Mouse (Mus musculus): ENCODE measurements around the gene Bcl2l13. TPM values are rescaled to one million over a fixed set of nuclear protein-coding genes. Genes with fewer than 3 reads are reported as not detected.

The Bcl2l13 gene
- polyA plus RNA-seq, 1 experiment from 2014 or later: 27.6 TPM

- WGBS: 86% methylated on average over 2 of the region's 2 CpGs
- Histone ChIP-seq H3K36me3 (ENCODE audit: control insufficient read depth, insufficient read depth, low read length) (peaks cover 26% of the 10 kb centered on the region), H3K4me2 (ENCODE audit: low read length) (no peak overlapping the region), H3K27me3 (replicated peaks; ENCODE audit: control insufficient read depth, insufficient read depth, low read length) (no peaks in the 10 kb centered on the region), H3K9ac (ENCODE audit: low read length) (no peak overlapping the region), H3K4me3 (ENCODE audit: low read depth, low read length) (no peak overlapping the region), H3K27ac (ENCODE audit: low read depth) (no peak overlapping the region), H3K4me1 (replicated peaks; ENCODE audit: control insufficient read depth, insufficient read depth, low read length) (no peaks in the 10 kb centered on the region), H3K9me3 (ENCODE audit: control insufficient read depth, low read length) (no peaks in the 10 kb centered on the region)
- DNase-seq (ENCODE audit: low spot score): no peak
- no peak for ATAC-seq (replicated peaks; ENCODE audit: low FRiP score, low TSS enrichment, low read depth)
These were observed 35.3 kb downstream of the Bcl2l13 start for GRCm38 (mm10) chr6:120871286-120871685.

GRCm38 (mm10) chr6:120873874-120874273 lies 37.9 kb downstream of the Bcl2l13 start:
- Histone ChIP-seq H3K9ac (ENCODE audit: low read length) (no peak overlapping the region), H3K4me2 (ENCODE audit: low read length) (no peak overlapping the region), H3K27ac (ENCODE audit: low read depth) (no peak overlapping the region), H3K9me3 (ENCODE audit: control insufficient read depth, low read length) (no peaks in the 10 kb centered on the region), H3K27me3 (replicated peaks; ENCODE audit: control insufficient read depth, insufficient read depth, low read length) (no peaks in the 10 kb centered on the region), H3K4me3 (ENCODE audit: low read depth, low read length) (no peak overlapping the region), H3K36me3 (ENCODE audit: control insufficient read depth, insufficient read depth, low read length) (peaks cover 32% of the 10 kb centered on the region), H3K4me1 (replicated peaks; ENCODE audit: control insufficient read depth, insufficient read depth, low read length) (no peaks in the 10 kb centered on the region)
- 55% methylated on average over 9 of the region's 9 CpGs for WGBS
- ATAC-seq (replicated peaks; ENCODE audit: low FRiP score, low TSS enrichment, low read depth) (no peak), DNase-seq (ENCODE audit: low spot score) (no peak)

GRCm38 (mm10) chr6:120879046-120879445 lies 43.0 kb downstream of the Bcl2l13 start:
- DNase-seq (ENCODE audit: low spot score): no peak
- H3K27ac ChIP-seq (ENCODE audit: low read depth): no peak overlapping the region
- WGBS: 63% methylated on average over 5 of the region's 5 CpGs
- H3K9me3 ChIP-seq (ENCODE audit: control insufficient read depth, low read length): peaks cover 3% of the 10 kb centered on the region; the same call in 1 of the 2 replicates
- ATAC-seq (replicated peaks; ENCODE audit: low FRiP score, low TSS enrichment, low read depth): no peak
- no peak overlapping the region for H3K4me3 ChIP-seq (ENCODE audit: low read depth, low read length)
- no peak overlapping the region for H3K9ac ChIP-seq (ENCODE audit: low read length)
- peaks cover 43% of the 10 kb centered on the region for H3K36me3 ChIP-seq (ENCODE audit: control insufficient read depth, insufficient read depth, low read length)
- H3K4me2 ChIP-seq (ENCODE audit: low read length): no peak overlapping the region
- H3K27me3 ChIP-seq (replicated peaks; ENCODE audit: control insufficient read depth, insufficient read depth, low read length): no peaks in the 10 kb centered on the region
- H3K4me1 ChIP-seq (replicated peaks; ENCODE audit: control insufficient read depth, insufficient read depth, low read length): no peaks in the 10 kb centered on the region

GRCm38 (mm10) chr6:120884436-120884835 lies 48.4 kb downstream of the Bcl2l13 start:
- WGBS: 94% methylated on average over 6 of the region's 6 CpGs
- H3K36me3 ChIP-seq (ENCODE audit: control insufficient read depth, insufficient read depth, low read length): peaks cover 52% of the 10 kb centered on the region

GRCm38 (mm10) chr6:120886696-120887095 lies 50.7 kb downstream of the Bcl2l13 start:
- Histone ChIP-seq H3K36me3 (ENCODE audit: control insufficient read depth, insufficient read depth, low read length) (peaks cover 60% of the 10 kb centered on the region), H3K9ac (ENCODE audit: low read length) (no peak overlapping the region), H3K4me1 (replicated peaks; ENCODE audit: control insufficient read depth, insufficient read depth, low read length) (no peaks in the 10 kb centered on the region), H3K4me2 (ENCODE audit: low read length) (no peak overlapping the region), H3K9me3 (ENCODE audit: control insufficient read depth, low read length) (peaks cover 3% of the 10 kb centered on the region; the same call in 1 of the 2 replicates), H3K4me3 (ENCODE audit: low read depth, low read length) (no peak overlapping the region), H3K27me3 (replicated peaks; ENCODE audit: control insufficient read depth, insufficient read depth, low read length) (no peaks in the 10 kb centered on the region), H3K27ac (ENCODE audit: low read depth) (no peak overlapping the region)
- 78% methylated on average over 17 of the region's 17 CpGs for WGBS
- no peak for DNase-seq (ENCODE audit: low spot score)
- ATAC-seq (replicated peaks; ENCODE audit: low FRiP score, low TSS enrichment, low read depth): no peak

More at GRCm38 (mm10) chr6:120884436-120884835, 48.4 kb downstream of the Bcl2l13 start:
- DNase-seq (ENCODE audit: low spot score) (no peak), ATAC-seq (replicated peaks; ENCODE audit: low FRiP score, low TSS enrichment, low read depth) (no peak)
- Histone ChIP-seq H3K9me3 (ENCODE audit: control insufficient read depth, low read length) (peaks cover 3% of the 10 kb centered on the region; the same call in 1 of the 2 replicates), H3K4me3 (ENCODE audit: low read depth, low read length) (no peak overlapping the region), H3K27me3 (replicated peaks; ENCODE audit: control insufficient read depth, insufficient read depth, low read length) (no peaks in the 10 kb centered on the region), H3K9ac (ENCODE audit: low read length) (no peak overlapping the region), H3K4me1 (replicated peaks; ENCODE audit: control insufficient read depth, insufficient read depth, low read length) (no peaks in the 10 kb centered on the region), H3K27ac (ENCODE audit: low read depth) (no peak overlapping the region), H3K4me2 (ENCODE audit: low read length) (no peak overlapping the region)

- peaks cover 51% of the 10 kb centered on the region for H3K36me3 ChIP-seq (ENCODE audit: control insufficient read depth, insufficient read depth, low read length)
- H3K4me2 ChIP-seq (ENCODE audit: low read length): no peak overlapping the region
- no peak overlapping the region for H3K27ac ChIP-seq (ENCODE audit: low read depth)
- no peak for DNase-seq (ENCODE audit: low spot score)
- no peaks in the 10 kb centered on the region for H3K4me1 ChIP-seq (replicated peaks; ENCODE audit: control insufficient read depth, insufficient read depth, low read length)
- no peak overlapping the region for H3K9ac ChIP-seq (ENCODE audit: low read length)
- no peaks in the 10 kb centered on the region for H3K27me3 ChIP-seq (replicated peaks; ENCODE audit: control insufficient read depth, insufficient read depth, low read length)
- no peaks in the 10 kb centered on the region for H3K9me3 ChIP-seq (ENCODE audit: control insufficient read depth, low read length)
- 94% methylated on average over 9 of the region's 9 CpGs for WGBS
- no peak overlapping the region for H3K4me3 ChIP-seq (ENCODE audit: low read depth, low read length)
- ATAC-seq (replicated peaks; ENCODE audit: low FRiP score, low TSS enrichment, low read depth): no peak
These were observed 58.1 kb downstream of the Bcl2l13 start for GRCm38 (mm10) chr6:120894089-120894488.

GRCm38 (mm10) chr6:120894524-120894923 lies 58.5 kb downstream of the Bcl2l13 start:
- H3K9ac ChIP-seq (ENCODE audit: low read length): no peak overlapping the region
- no peak overlapping the region for H3K4me3 ChIP-seq (ENCODE audit: low read depth, low read length)
- H3K36me3 ChIP-seq (ENCODE audit: control insufficient read depth, insufficient read depth, low read length): peaks cover 47% of the 10 kb centered on the region
- no peak overlapping the region for H3K4me2 ChIP-seq (ENCODE audit: low read length)
- no peak overlapping the region for H3K27ac ChIP-seq (ENCODE audit: low read depth)
- WGBS: 83% methylated on average over 9 of the region's 9 CpGs
- ATAC-seq (replicated peaks; ENCODE audit: low FRiP score, low TSS enrichment, low read depth) (no peak), DNase-seq (ENCODE audit: low spot score) (no peak)
- H3K4me1 ChIP-seq (replicated peaks; ENCODE audit: control insufficient read depth, insufficient read depth, low read length): no peaks in the 10 kb centered on the region
- no peaks in the 10 kb centered on the region for H3K9me3 ChIP-seq (ENCODE audit: control insufficient read depth, low read length)
- H3K27me3 ChIP-seq (replicated peaks; ENCODE audit: control insufficient read depth, insufficient read depth, low read length): no peaks in the 10 kb centered on the region

GRCm38 (mm10) chr6:120898188-120898833 lies 62.3 kb downstream of the Bcl2l13 start:
- peak; percentile 58 for DNase-seq (ENCODE audit: low spot score)
- ATAC-seq (replicated peaks; ENCODE audit: low FRiP score, low TSS enrichment, low read depth): peak; percentile 47
- Histone ChIP-seq H3K27me3 (replicated peaks; ENCODE audit: control insufficient read depth, insufficient read depth, low read length) (no peaks in the 10 kb centered on the region), H3K36me3 (ENCODE audit: control insufficient read depth, insufficient read depth, low read length) (peaks cover 16% of the 10 kb centered on the region), H3K9me3 (ENCODE audit: control insufficient read depth, low read length) (no peaks in the 10 kb centered on the region), H3K4me3 (ENCODE audit: low read depth, low read length) (no peak overlapping the region), H3K9ac (ENCODE audit: low read length) (no peak overlapping the region), H3K4me2 (ENCODE audit: low read length) (no peak overlapping the region), H3K4me1 (replicated peaks; ENCODE audit: control insufficient read depth, insufficient read depth, low read length) (no peaks in the 10 kb centered on the region), H3K27ac (ENCODE audit: low read depth) (no peak overlapping the region)
- 67% methylated on average over 6 of the region's 6 CpGs for WGBS

Measured in intestine, embryonic 14.5 days (tissue).